Mouse (Mus musculus) urinary bladder, postnatal 4 days (tissue): Measurements from ENCODE around the gene Dis3l.

Experiments
- DNase-seq, 2 experiments: peaks; one replicate each; pipeline ENCODE4 v3.0.0; 2021 to 2022; ENCODE audit warnings: low spot score in 2 of 2

The Dis3l gene

DNA sequence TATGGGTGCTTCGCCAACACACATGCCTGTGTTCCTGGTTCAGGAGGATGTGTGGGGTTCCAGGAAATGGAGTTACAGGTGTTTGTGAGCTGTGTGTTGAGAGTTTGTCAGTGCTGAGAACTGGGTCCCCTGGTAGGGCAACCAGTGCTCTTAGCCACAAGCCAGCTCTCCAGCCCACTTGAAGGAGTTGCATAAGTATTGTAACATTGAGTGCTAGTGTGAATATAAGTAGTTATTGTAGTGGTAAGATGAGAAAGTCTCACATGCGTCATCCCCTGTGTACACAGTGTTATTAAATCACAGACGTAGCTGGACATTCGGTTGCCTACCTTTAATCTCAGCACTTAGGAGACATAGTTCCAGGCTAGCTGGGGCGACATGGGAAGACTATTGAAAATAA, 81.2 kb downstream of the Dis3l start:
- DNase-seq = no peak
